ENCODE assay signal across 7 mouse cellular contexts in genomic region chr19:60225899-60226844, GRCm38 (mm10). TPM values are rescaled to one million over a fixed set of nuclear protein-coding genes. Genes with fewer than 3 reads are reported as not detected.
DNase-seq lines count a peak whose midpoint lies in the region; ATAC-seq lines count a peak whose summit lies in the region.

Gene Fam204a, minus strand, starts transcription at chr19:60226701.

- peaks cover 19% of the 10 kb centered on the region for H3K4me1 ChIP-seq in limb, embryonic 10.5 days
- H3K4me1 ChIP-seq in midbrain, embryonic 13.5 days (replicated peaks): peaks cover 27% of the 10 kb centered on the region

- peak; percentile 91 for DNase-seq in adrenal gland, adult 8-10 months
- peak; percentile 94 for DNase-seq in embryo, embryonic 9.5 days (ENCODE audit: extremely low spot score)
- DNase-seq in kidney, adult 11 months: peak; percentile 94
- peak; percentile 99 for DNase-seq in limb, embryonic 10.5 days (ENCODE audit: low spot score)
- DNase-seq in spleen, adult 12 weeks (ENCODE audit: low spot score): peak; percentile 91

- peak within 1 kb of the TSS; percentile 92 for H3K9ac ChIP-seq in midbrain, embryonic 13.5 days (replicated peaks)

- no peaks in the 10 kb centered on the region for H3K9me3 ChIP-seq in limb, embryonic 10.5 days (replicated peaks)
- H3K9me3 ChIP-seq in midbrain, embryonic 13.5 days: no peaks in the 10 kb centered on the region

- H3K27me3 ChIP-seq in limb, embryonic 10.5 days (ENCODE audit: low read depth, poor library complexity, severe bottlenecking): 0 out of 2 replicates have a peak, but pooled peaks cover 9% of the 10 kb centered on the region
- H3K27me3 ChIP-seq in midbrain, embryonic 13.5 days: no peaks in the 10 kb centered on the region

- peaks cover 16% of the 10 kb centered on the region for H3K36me3 ChIP-seq in limb, embryonic 10.5 days
- H3K36me3 ChIP-seq in midbrain, embryonic 13.5 days: no peaks in the 10 kb centered on the region

- under 1% methylated on average over 68 of the region's 68 CpGs for whole genome bisulfite sequencing in limb, embryonic 10.5 days
- WGBS in midbrain, embryonic 13.5 days: under 1% methylated on average over 68 of the region's 68 CpGs

- peak within 1 kb of the TSS; percentile 64 for H3K4me2 ChIP-seq in midbrain, embryonic 13.5 days (replicated peaks)

- peak within 1 kb of the TSS; percentile 99 for H3K27ac ChIP-seq in limb, embryonic 10.5 days
- peak within 1 kb of the TSS; percentile 97 for H3K27ac ChIP-seq in midbrain, embryonic 13.5 days

- H3K4me3 ChIP-seq in limb, embryonic 10.5 days: peak within 1 kb of the TSS; percentile 98
- H3K4me3 ChIP-seq in midbrain, embryonic 13.5 days (replicated peaks): peak within 1 kb of the TSS; percentile 95

- ATAC-seq in granulocyte monocyte progenitor cell, adult 5-6 weeks (replicated peaks; ENCODE audit: poor library complexity, severe bottlenecking): peak; percentile 100
- peak; percentile 100 for ATAC-seq in midbrain, embryonic 13.5 days

RNA-seq across cellular contexts. Expression of gene Fam204a, which starts in this region (rescaled TPM):
- total RNA-seq in adrenal gland, adult 8-10 months (2022): 10 to 100 TPM; 19.7 to 42.3 (median 35.9) TPM
- 15.6 and 28.9 TPM in 2 replicates for total RNA-seq in granulocyte monocyte progenitor cell, adult 5-6 weeks (2014; fragmentation: Nextera tagmentation)
- 56.7 and 80.0 TPM in 2 replicates for total RNA-seq in granulocyte monocyte progenitor cell, adult 5-6 weeks (2017)
- polyA plus RNA-seq in limb, embryonic 10.5 days (2016; fragmentation: Nextera tagmentation; extraction: Ambion mirVana): 42.0 and 49.5 TPM in 2 replicates
- 98.4 and 104 TPM in 2 replicates for polyA plus RNA-seq in midbrain, embryonic 13.5 days (2015; fragmentation: Nextera tagmentation; extraction: Ambion mirVana)

Comparison
In these comparisons a context has a peak if more than half of its experiments do, and no peak if none do; other contexts are left out.
1. Peak in every context shown above with its lines: DNase-seq, ATAC-seq, H3K4me3 ChIP-seq and H3K27ac ChIP-seq.